Mouse (Mus musculus) stomach, postnatal 0 days (tissue): ENCODE measurements at regions not wholly inside any gene's neighbourhood (a gene's known extent, or its start where the extent isn't known, plus 50 kb on each side); places are given as distances from the start of the nearest gene placed in this dataset.

ENCODE experiments used
- CTCF ChIP-seq: IDR thresholded peaks from 2 replicates; pipeline ENCODE4 v1.5.1; 2016; ENCODE audit warnings: antibody characterized with exemption, low read depth, mild to moderate bottlenecking, moderate library complexity
- EP300 ChIP-seq: optimal IDR thresholded peaks from 2 replicates; pipeline ENCODE3; 2016; ENCODE audit warnings: antibody characterized with exemption

- TF ChIP-seq CTCF, result no peak
- TF ChIP-seq EP300, result no peak
Observed at GRCm38 (mm10) chr17:47069206-47069605, 58.9 kb upstream of the Ubr2 start.
